Mouse (Mus musculus): ENCODE data around the gene Gse1.

Gse1 gene

GRCm38 (mm10) chr8:120473729-120474364 is 245.6 kb downstream of the Gse1 start:
- CTCF ChIA-PET = no interaction called here

GRCm38 (mm10) chr8:120474496-120475235 is 246.4 kb downstream of the Gse1 start:
- CTCF ChIA-PET = no interaction called here

- CTCF ChIA-PET = no interaction called here
These were observed 247.4 kb downstream of the Gse1 start for GRCm38 (mm10) chr8:120475462-120476201.

GRCm38 (mm10) chr8:120476711-120477575 is 248.7 kb downstream of the Gse1 start:
- CTCF ChIA-PET = interaction anchor here (0.6 to 0.7 kb wide), 2 partner anchors 14 to 16 kb away, joined by 3 read pairs; no protein-coding TSS in a partner anchor

- CTCF ChIA-PET = no interaction called here
These were observed 250.5 kb downstream of the Gse1 start for GRCm38 (mm10) chr8:120478754-120479153.

- CTCF ChIA-PET = no interaction called here
These were observed 251.4 kb downstream of the Gse1 start for GRCm38 (mm10) chr8:120479691-120480090.

GRCm38 (mm10) chr8:120482015-120482689 is 253.9 kb downstream of the Gse1 start:
- CTCF ChIA-PET = no interaction called here

- CTCF ChIA-PET = no interaction called here
These were observed 256.2 kb downstream of the Gse1 start for GRCm38 (mm10) chr8:120484460-120484859.

- CTCF ChIA-PET = interaction anchor here (0.7 kb wide), 1 partner anchor 88 kb away, joined by 3 read pairs; no protein-coding TSS in a partner anchor
These were observed 256.9 kb downstream of the Gse1 start for GRCm38 (mm10) chr8:120485116-120485515.

GRCm38 (mm10) chr8:120485551-120486476 is 257.6 kb downstream of the Gse1 start:
- CTCF ChIA-PET = interaction anchor here (0.5 to 0.7 kb wide), 3 partner anchors 54 to 87 kb away, joined by 3 to 4 read pairs (median 3); no protein-coding TSS in a partner anchor

- CTCF ChIA-PET = interaction anchor here (0.5 to 0.7 kb wide), 2 partner anchors 53 to 74 kb away, joined by 3 to 4 read pairs; no protein-coding TSS in a partner anchor
These were observed 258.5 kb downstream of the Gse1 start for GRCm38 (mm10) chr8:120486477-120487376.

GRCm38 (mm10) chr8:120487377-120487728 is 259.1 kb downstream of the Gse1 start:
- CTCF ChIA-PET = no interaction called here

- CTCF ChIA-PET = interaction anchor here (0.7 kb wide), 1 partner anchor 13 kb away, joined by 16 read pairs; no protein-coding TSS in a partner anchor
These were observed 259.7 kb downstream of the Gse1 start for GRCm38 (mm10) chr8:120487729-120488510.

- CTCF ChIA-PET = interaction anchor here (0.7 kb wide), 1 partner anchor 12 kb away, joined by 16 read pairs; no protein-coding TSS in a partner anchor
These were observed 260.4 kb downstream of the Gse1 start for GRCm38 (mm10) chr8:120488636-120489131.

- CTCF ChIA-PET = interaction anchor here (0.5 kb wide), 1 partner anchor 310 kb away, joined by 3 read pairs; no protein-coding TSS in a partner anchor
These were observed 261.0 kb downstream of the Gse1 start for GRCm38 (mm10) chr8:120489142-120489754.

- CTCF ChIA-PET = interaction anchor here (1.0 kb wide), 1 partner anchor 67 kb away, joined by 4 read pairs; no protein-coding TSS in a partner anchor
These were observed 261.6 kb downstream of the Gse1 start for GRCm38 (mm10) chr8:120489771-120490281.
